Mouse (Mus musculus) embryonic fibroblast, embryonic 13.5 days (primary cell): ENCODE data around the gene Postn. TPM values are rescaled to one million over a fixed set of nuclear protein-coding genes. Genes with fewer than 3 reads are reported as not detected.

Experiments used
- H3K27ac ChIP-seq: 2 replicates; pipeline ENCODE4 v1.5.1; 2012; ENCODE audit warnings: low read length, control low read depth, inconsistent platforms; ENCODE audit not compliant: insufficient read depth
- H3K4me1 ChIP-seq: 2 replicates; pipeline ENCODE4 v1.6.1; 2011; ENCODE audit warnings: low read length; ENCODE audit not compliant: control insufficient read depth, insufficient read depth
- H3K4me3 ChIP-seq: 2 replicates; pipeline ENCODE4 v1.5.1; 2011; ENCODE audit warnings: mild to moderate bottlenecking, control low read depth, low read length; ENCODE audit not compliant: insufficient read depth
- CTCF ChIP-seq: IDR thresholded peaks from 2 replicates; pipeline ENCODE4 v1.5.1; 2011; ENCODE audit warnings: mild to moderate bottlenecking, control low read depth, low read length, moderate library complexity, borderline replicate concordance; ENCODE audit not compliant: insufficient read depth
- POLR2A ChIP-seq: IDR thresholded peaks from 2 replicates; pipeline ENCODE4 v1.6.1; 2011; ENCODE audit warnings: low read depth, mild to moderate bottlenecking, control low read depth, low read length, moderate library complexity
- polyA plus RNA-seq: library from polyadenylated mRNA; stranded (reverse); fragments of >200 nt; gene quantifications from 2 replicates; pipeline ENCODE4 v1.2.4, GENCODE M21; 2011; ENCODE audit warnings: low read depth; ENCODE audit not compliant: missing spikeins, insufficient read length

Postn gene
- polyA plus RNA-seq, 1 experiment: 3,345 TPM

- H3K27ac ChIP-seq: 0 out of 2 replicates have a peak overlapping the region, but pooled peaks have one; percentile 1
- TF ChIP-seq CTCF (no peak), POLR2A (no peak)
- H3K4me3 ChIP-seq: no peak overlapping the region
Measured at GRCm38 (mm10) chr3:54434571-54434970, 73.7 kb downstream of the Postn start.

GRCm38 (mm10) chr3:54436373-54436964 lies 75.6 kb downstream of the Postn start:
- Histone ChIP-seq H3K27ac (no peak overlapping the region), H3K4me1 (peaks cover 6% of the 10 kb centered on the region), H3K4me3 (no peak overlapping the region)
- TF ChIP-seq POLR2A (no peak), CTCF (no peak)

More at GRCm38 (mm10) chr3:54434571-54434970, 73.7 kb downstream of the Postn start:
- peaks cover 6% of the 10 kb centered on the region for H3K4me1 ChIP-seq

Other genes with a start within 250 kb of the Postn start
- gene Trpc4, start 205.1 kb upstream of the Postn start, polyA plus RNA-seq: not detected in 2 replicates